Mouse (Mus musculus) splenic B cell, adult 2 months (primary cell): ENCODE data around the gene Gpam.

Experiments
- DNase-seq: peaks from one replicate; pipeline ENCODE4 v3.0.0-alpha.2; 2011; ENCODE audit warnings: low read depth, low spot score
- H3K27me3 ChIP-seq: 2 replicates; pipeline ENCODE4 v1.6.1; 2012; ENCODE audit warnings: mild to moderate bottlenecking, low read length, moderate library complexity, mixed read lengths; ENCODE audit not compliant: control insufficient read depth, poor library complexity, insufficient read depth, severe bottlenecking
- H3K36me3 ChIP-seq: 2 replicates; pipeline ENCODE4 v1.6.1; 2012; ENCODE audit warnings: mild to moderate bottlenecking, low read length, moderate library complexity, mixed read lengths; ENCODE audit not compliant: control insufficient read depth, poor library complexity, insufficient read depth, severe bottlenecking

Gene Gpam

DNA sequence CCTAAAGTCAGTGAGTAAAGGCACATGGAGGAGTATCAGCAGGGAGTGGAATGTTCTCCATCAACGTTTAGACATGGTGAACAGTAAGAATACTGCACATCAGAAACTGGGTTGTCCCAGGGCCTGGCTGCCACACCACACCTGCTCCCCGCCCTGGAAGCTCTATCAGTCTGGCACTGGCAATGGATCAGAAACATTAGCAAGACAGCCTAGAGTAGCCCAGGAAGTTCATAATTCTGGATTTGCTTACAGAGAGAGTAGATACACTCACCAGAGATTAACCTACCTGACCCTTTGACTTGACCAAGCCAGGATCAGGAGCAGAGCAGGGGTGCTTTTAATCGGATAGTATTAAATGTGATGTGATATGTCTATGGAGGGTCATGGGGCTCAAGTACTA, 1.6 kb downstream of the Gpam start:
- no peaks in the 10 kb centered on the region for H3K36me3 ChIP-seq
- H3K27me3 ChIP-seq, result no peaks in the 10 kb centered on the region
- no peak for DNase-seq

DNA sequence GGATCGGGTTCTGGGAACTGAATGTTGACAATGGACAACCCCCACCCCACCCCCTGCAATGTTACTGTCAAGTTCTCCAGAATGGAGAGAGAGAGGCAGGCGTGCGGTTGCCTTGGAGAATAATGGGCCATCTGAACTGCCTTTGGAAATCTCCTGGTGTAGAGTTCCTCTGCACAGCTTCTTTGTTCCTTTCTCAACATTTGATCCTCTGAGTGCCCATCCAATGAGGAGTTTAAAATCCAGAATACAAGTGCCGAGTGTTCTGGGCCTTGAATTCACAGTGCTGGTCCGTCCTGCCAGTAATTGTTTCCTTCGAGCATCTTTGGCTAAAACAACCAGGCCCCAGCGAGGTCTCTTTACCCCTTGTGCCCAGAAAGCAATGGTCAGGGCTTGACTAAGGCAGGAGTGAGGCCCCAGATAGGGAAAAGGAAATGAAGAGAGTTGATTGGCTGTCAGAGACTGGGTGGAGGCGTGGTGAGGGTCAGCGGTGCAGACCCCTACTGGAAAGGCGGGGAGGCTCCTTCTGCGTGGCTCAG, 4.0 kb downstream of the Gpam start:
- DNase-seq, result no peak
- Histone ChIP-seq H3K27me3 (no peaks in the 10 kb centered on the region), H3K36me3 (no peaks in the 10 kb centered on the region)

DNA sequence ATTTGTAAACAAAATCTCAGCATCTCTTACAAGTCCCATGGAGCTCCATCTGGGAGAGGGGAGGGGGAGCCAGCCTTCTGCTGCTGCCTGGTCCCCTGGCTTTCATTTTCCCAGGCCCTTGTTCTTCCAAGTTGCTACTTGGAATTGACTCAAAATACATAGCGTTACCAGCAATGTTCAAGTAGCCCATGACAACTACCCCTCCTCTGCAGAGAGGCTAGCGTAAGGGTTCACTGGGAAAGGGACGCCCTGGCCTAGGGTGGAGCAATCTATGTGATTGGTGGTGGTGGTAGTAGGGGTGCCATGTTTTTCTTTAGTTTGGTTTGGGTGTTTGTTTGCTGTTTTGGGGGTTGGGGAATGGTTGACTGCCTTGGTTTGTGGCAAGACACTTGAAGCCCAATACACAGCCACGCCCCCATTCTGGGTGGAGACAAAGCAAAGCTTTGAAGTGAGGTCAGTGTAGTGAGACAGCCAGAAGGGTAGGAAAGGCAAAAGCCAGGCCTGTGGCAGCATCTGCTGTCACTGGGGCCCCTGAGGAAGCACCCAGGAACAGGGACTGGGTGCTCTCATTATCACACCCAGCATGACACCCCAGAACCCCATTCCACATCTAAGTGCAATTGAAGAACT, 4.6 kb downstream of the Gpam start:
- H3K27me3 ChIP-seq, result no peaks in the 10 kb centered on the region
- H3K36me3 ChIP-seq, result no peaks in the 10 kb centered on the region

DNA sequence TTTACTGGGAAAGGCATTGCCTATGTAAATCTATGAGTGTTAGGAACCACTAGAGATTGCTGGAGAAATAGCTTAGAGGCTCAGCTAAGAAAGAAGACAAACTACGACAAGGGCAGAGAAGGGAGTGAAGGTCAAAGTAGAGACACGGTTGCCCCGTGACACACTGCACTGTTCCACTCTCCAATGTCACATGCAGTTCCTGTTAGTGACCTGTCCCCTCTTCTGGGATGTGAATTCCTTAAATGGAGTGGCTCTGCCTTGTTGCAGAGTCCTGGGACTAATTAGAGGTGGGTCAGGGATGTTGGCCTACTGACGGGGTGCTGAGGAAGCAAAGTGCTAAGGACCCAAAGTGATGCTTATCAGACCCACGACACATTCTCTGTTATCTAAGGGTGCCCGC, 5.2 kb downstream of the Gpam start:
- no peaks in the 10 kb centered on the region for H3K27me3 ChIP-seq
- DNase-seq, result no peak
- H3K36me3 ChIP-seq, result no peaks in the 10 kb centered on the region

More for the DNA sequence above, 4.6 kb downstream of the Gpam start:
- DNase-seq, result no peak

DNA sequence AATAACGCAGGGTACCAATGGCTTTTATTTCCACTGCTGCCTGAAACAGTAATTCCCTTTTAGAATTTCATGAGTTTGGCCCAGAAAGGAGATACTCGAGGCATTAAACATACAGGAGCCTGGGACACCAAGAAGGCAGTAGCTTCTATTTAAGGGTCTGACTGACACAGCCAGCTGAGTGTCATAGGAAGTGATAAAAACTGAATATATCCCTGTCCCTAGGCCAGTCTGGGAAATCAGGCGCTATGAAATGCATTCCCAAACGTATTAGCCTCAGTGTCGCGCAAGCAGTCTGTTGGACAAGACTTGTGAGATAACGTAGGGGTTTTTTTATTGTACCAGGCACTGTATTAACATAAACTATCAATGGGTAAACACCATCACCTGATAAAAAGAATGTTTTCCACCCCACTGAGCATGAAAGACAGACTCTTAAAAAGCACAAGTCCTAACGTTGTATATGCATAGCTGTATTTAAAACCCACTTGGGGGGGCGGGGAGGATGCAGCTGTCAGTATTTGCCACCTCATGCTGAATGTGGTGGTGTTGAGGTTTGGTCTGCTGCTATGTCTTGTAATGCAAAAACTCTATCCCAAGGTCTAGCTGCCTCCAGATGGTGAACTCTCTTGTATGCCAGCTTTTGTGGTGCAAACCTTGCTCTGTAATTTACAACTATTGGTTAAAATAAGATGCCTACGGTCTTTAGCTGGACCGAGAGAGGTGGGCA, 6.4 kb downstream of the Gpam start:
- Histone ChIP-seq H3K36me3 (no peaks in the 10 kb centered on the region), H3K27me3 (no peaks in the 10 kb centered on the region)
- DNase-seq, result peak; percentile 19

DNA sequence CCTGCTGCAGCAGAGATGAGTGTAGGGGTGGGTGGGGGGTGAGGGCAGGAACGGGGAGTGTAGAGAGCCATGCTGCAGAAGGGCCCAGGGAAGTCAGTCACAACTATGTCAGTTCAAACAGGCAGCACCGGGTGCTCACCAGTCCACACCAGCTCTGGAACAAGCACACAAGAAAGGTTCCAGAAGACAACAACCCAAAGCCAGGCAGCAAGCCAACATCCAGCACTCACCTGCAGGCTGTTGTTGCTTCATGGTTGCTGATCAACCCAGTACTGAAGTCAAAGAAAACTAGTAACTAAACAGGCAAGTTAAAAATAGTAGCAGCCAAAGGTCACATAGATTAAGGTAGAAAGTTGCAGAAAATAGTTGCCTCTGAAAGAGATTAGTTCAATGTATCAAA, 7.5 kb downstream of the Gpam start:
- Histone ChIP-seq H3K36me3 (no peaks in the 10 kb centered on the region), H3K27me3 (no peaks in the 10 kb centered on the region)
- no peak for DNase-seq

DNA sequence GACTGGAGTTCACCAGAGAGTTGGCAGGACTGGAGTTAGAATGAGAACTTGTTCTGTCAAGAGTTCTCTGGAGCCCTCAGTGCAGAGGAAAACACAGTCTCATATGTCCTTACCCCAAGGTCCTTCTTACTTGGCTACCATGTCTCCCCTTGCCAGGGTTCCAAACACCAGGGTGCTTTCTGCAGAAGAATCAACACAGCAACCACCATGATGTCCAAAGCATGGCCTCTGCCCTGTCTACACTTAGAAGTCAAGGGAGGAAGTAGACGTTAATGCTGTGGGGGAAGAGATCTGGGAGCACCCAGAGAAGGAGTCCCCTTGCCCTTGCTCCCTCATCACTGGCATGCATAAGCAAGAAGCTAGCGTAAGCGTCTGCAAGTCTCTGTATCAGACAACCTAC, 9.0 kb downstream of the Gpam start:
- H3K27me3 ChIP-seq, result no peaks in the 10 kb centered on the region
- no peak for DNase-seq
- no peaks in the 10 kb centered on the region for H3K36me3 ChIP-seq

DNA sequence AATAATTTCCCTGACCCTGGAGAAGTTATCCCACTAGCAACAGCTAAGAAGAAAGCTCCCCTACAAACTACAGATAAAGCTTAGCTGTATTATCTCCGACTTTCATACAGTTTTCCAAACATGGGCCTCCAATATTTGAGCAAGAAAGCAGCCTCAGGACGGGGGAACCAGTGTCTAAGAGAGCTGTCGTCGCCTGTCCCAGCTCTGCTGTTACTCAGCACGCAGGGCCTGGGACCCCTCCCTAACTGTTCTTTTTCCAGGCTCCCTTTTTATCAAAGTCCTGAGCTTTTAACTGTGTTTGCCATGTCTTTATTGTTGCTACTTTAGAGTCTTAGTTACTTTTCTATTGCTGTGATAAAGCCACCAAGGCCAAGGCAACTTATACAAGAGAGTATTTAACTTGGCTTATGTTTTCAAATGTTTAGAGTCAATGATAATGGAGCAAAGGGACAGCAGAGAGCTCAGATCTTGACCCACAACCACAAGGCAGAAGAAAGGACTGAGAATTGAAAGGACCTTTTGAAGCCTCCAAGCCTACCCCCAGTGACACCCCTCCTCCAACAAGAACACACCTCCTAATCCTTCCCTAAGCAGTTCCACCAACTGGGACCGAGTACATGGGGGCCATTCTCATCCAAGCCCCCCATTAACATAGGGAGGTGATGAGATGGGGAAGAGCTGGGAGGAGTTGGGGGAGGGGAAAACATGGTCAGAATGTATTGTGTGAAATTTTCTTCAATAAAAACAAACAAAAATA, 9.8 kb downstream of the Gpam start:
- no peak for DNase-seq
- Histone ChIP-seq H3K36me3 (no peaks in the 10 kb centered on the region), H3K27me3 (no peaks in the 10 kb centered on the region)

DNA sequence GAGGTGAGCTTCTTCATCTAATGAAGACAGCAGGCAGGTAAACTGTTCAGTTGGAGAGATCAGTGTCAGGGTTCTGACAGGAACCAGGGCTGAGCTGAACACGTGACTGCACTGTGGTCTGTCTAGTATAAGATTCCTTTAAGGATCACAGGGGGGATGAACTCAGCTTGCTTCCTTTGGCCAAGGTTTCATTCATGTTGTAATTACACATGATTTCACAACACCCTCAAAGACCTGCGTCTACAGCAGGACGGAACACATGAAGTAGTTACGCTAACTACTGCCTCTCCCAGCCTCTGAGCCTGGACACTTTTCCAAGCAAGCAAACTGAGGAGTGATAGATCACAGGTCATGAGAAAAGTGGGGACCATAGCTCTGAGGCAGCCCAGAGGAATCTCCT, 11.5 kb downstream of the Gpam start:
- DNase-seq, result no peak
- Histone ChIP-seq H3K27me3 (no peaks in the 10 kb centered on the region), H3K36me3 (no peaks in the 10 kb centered on the region)

DNA sequence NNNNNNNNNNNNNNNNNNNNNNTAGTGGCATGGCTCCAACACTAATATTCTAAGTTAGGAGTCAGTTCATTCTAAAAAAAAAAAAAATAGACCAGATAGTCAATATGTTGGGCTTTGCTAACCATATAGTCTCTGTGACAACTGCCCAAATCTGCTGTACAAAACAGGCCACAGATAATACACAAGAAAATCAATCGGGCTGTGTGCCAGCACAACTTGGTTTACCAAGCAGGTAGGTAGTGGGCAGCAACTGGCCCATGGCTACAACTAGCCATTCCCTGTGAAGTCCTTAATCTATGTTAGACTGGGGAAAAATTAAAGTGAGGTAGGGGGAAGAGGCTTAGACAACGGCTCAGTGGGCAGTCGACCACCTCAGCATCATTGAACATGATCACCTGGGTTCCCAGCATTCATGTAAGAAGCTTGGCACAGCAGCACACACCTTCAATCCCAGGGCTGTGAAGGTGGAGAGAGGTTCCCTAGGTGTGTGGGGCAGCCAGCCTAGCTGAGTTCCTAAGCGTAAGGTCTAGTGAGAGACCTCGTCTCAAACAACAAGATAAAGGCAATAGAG, 12.1 kb downstream of the Gpam start:
- Histone ChIP-seq H3K27me3 (no peaks in the 10 kb centered on the region), H3K36me3 (no peaks in the 10 kb centered on the region)
- no peak for DNase-seq

DNA sequence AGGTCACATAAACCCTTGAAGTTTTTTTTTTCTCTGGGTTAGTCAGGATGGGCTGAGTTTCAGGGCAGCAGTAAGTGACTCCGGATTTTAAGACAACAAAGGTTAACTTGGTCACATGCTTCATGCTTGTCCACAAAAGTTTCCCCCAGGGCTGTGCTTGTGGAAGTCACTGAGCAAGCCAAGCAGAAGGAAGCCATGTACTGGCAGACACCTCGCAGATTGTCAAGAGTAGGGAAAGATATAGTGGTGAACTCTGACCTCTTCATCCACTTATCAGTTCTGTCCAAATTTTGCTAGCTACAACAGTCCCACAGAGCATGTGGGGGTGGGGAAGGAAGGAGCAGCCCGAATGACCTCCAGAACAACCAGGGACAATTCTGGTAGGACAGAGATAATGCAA, 19.1 kb downstream of the Gpam start:
- no peak for DNase-seq
- no peaks in the 10 kb centered on the region for H3K27me3 ChIP-seq
- H3K36me3 ChIP-seq, result no peaks in the 10 kb centered on the region

DNA sequence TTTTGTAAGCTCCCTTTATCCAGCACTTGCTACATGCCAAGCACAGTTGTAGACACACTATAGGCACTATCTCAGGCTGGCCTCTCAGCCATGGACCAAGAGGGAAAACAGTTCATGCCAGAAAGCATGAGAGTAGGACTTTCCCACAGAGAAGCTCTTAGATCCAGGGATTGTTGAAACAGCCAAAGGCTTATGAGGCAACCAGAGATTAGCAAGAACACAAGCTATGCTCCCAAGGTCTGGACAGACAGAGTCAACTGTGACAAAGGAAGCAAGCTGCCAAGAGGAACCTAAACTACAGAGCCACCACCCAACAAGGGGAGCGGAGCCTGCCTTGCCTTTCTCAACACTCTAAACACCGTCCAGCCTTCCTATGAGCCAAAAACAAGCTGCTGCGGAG, 21.1 kb downstream of the Gpam start:
- Histone ChIP-seq H3K36me3 (no peaks in the 10 kb centered on the region), H3K27me3 (no peaks in the 10 kb centered on the region)
- no peak for DNase-seq

DNA sequence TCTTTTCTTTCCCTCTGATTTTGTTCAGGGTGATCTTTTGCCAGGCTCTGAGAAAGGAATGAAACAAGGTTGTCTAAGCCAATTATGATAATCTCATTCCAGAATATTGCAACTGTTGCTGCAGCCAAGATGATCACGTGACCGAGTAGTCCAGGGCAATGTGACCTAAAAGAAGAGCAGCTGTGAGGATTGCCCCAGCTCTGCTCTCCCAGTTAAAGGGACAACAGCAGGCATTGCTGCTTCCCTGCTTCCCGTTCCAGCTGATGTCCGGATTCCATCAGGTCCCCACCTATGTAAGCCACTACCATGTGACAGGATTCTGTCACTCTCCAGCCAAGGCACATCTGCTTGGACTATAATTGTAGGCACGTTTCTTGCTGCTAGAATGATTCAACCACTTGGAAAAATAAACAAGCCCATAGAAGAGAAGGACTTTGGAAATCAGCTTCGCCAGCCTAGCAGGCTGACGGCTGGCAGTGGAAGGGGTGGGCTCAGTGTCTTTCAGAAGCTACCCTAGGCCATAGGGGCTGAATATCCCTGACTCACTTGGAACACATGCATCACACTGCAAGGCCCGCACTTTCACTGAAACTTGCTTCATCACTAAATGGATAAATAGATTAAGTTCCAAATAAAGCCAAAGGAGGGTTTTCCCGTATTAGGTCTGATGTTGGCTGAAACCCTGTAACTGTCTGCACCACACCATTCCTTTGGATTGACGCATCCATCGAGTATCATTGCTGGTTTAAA, 23.8 kb downstream of the Gpam start:
- no peak for DNase-seq
- Histone ChIP-seq H3K36me3 (no peaks in the 10 kb centered on the region), H3K27me3 (no peaks in the 10 kb centered on the region)

DNA sequence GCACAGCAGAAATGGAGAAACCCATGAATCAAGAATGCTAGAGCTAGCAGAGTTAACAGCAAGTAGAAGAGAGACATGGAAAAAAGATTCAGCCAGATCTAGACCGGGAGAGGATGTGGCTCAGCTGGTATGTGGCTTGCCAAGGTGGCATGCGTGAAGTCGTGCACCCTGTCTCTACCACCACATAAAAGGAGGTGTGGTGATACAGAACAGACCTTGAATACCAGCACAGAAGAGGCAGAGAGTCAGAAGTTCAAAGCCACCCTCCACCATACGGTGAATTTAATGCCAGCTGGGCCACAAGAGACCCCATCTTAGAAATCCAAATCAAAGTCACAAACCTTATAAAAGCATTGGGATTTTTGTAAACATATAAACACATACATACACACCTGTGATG, 25.4 kb downstream of the Gpam start:
- Histone ChIP-seq H3K27me3 (no peaks in the 10 kb centered on the region), H3K36me3 (no peaks in the 10 kb centered on the region)
- DNase-seq, result no peak
